Mouse (Mus musculus) effector memory CD4-positive, alpha-beta T cell, adult 5 months (primary cell): ENCODE data around the gene Ramp3. TPM values are rescaled to one million over a fixed set of nuclear protein-coding genes. Genes with fewer than 3 reads are reported as not detected.

Experiments used
- polyA plus RNA-seq: library from polyadenylated mRNA; unstranded; fragments of 100-300 nt; shearing (Covaris generic); gene quantifications from one replicate; pipeline ENCODE4 v1.2.1, GENCODE M21; 2017

The Ramp3 gene
- polyA plus RNA-seq = 1,109 TPM

GRCm38 (mm10) chr11:6658271-6658670 lies at the start of gene Ramp3:
Ramp3 (plus strand) TSS chr11:6658521.

GRCm38 (mm10) chr11:6625478-6626387 lies 32.6 kb upstream of the Ramp3 start, which contains the start of gene Tbrg4:
Tbrg4 (minus strand) TSS chr11:6626067.

GRCm38 (mm10) chr11:6638537-6638936 lies 19.8 kb upstream of the Ramp3 start, which contains the start of gene Wap:
Wap (minus strand) TSS chr11:6638637.

Other genes starting within 250 kb of the Ramp3 start
- gene Ppia, start 243.1 kb upstream of the Ramp3 start, polyA plus RNA-seq = 3,883 TPM
- gene H2afv, start 214.1 kb upstream of the Ramp3 start, polyA plus RNA-seq = 146 TPM
- gene Purb, start 182.6 kb upstream of the Ramp3 start, polyA plus RNA-seq = 53.9 TPM
- gene Myo1g, start 137.6 kb upstream of the Ramp3 start, polyA plus RNA-seq = 145 TPM
- 317 TPM for gene Ccm2, start 111.6 kb upstream of the Ramp3 start, polyA plus RNA-seq
- 0.69 TPM for gene Nacad, start 52.5 kb upstream of the Ramp3 start, polyA plus RNA-seq
- gene Tbrg4, start 32.5 kb upstream of the Ramp3 start, polyA plus RNA-seq = 21.7 TPM
- gene Wap, start 19.9 kb upstream of the Ramp3 start, polyA plus RNA-seq = not detected
- gene Gm11983, start 179.1 kb downstream of the Ramp3 start, polyA plus RNA-seq = not detected